Mouse (Mus musculus) gonadal fat pad, adult 2 months (tissue): ENCODE data around the gene Pttg1. TPM values are rescaled to one million over a fixed set of nuclear protein-coding genes. Genes with fewer than 3 reads are reported as not detected.

Source experiments
- DNase-seq: peaks from one replicate; pipeline ENCODE4 v3.0.0-alpha.2; 2012; ENCODE audit warnings: low read depth
- polyA plus RNA-seq: library from polyadenylated mRNA; depleted of rRNA; stranded (reverse); fragments of >200 nt; gene quantifications from 2 replicates; pipeline ENCODE4 v1.2.3, GENCODE M21; 2012; rRNA removed

The Pttg1 gene
- polyA plus RNA-seq = 19.5 and 21.8 TPM in 2 replicates

DNA sequence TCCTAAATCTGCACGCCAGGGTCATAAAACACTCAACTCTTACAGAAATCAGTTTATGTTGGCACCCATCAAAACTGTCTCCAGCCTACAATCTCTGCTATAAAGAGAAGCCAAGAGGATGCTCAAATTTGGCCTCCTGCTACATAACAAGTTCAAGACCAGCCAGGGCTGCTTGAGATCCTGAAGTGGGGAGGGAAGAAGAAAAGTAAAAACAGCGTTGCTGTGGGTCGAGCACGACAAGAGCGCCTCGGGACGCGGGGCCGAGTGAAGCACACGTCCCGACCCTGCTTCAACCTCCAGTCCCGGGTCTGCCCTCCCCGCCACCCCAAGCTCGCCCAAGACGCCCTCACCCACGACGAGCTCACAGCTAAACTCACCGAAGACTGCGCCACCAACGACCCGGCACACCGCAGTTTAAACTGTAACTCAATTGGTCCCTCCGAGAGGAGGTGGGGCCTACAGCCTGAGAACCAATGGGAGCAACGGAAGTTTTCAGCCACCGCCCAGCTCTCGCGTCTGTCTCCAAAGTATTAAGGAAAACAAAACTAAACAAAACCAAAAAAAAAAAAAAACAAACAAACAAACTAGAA is at the start of gene Pttg1:
Gene Pttg1 (minus strand): TSS at position 428 of the 590 bp plus-strand sequence.
- DNase-seq = peak; percentile 28

DNA sequence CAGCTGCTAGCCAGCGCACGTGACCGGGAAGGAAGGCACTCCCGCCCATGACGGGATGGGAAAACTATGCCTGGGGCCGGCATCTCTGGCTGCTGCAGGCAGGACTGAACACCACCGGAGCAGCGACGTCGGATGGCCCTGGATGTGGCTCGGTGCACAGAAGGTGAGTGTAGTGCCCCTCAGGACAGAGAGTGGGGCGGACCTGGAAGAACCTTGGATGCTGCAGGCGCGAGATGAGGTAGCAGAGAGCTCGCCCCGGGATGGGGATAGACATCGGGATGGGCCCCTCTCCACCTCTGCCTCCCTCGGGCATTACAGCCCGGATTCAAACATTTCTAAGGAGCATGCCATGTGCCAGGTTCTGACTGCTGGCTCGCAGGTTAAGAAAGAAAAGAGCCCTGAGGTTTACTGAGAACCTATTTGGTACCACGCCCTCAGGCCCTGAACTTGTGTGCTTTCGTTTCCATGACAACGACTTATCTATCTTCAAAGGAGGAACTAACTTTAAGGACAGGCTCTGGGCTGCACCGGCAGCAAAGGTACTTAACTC is 48.2 kb upstream of the Pttg1 start, which contains the start of gene C1qtnf2:
Gene C1qtnf2 (plus strand): TSS at position 52 of the 550 bp plus-strand sequence.
- no peak for DNase-seq

DNA sequence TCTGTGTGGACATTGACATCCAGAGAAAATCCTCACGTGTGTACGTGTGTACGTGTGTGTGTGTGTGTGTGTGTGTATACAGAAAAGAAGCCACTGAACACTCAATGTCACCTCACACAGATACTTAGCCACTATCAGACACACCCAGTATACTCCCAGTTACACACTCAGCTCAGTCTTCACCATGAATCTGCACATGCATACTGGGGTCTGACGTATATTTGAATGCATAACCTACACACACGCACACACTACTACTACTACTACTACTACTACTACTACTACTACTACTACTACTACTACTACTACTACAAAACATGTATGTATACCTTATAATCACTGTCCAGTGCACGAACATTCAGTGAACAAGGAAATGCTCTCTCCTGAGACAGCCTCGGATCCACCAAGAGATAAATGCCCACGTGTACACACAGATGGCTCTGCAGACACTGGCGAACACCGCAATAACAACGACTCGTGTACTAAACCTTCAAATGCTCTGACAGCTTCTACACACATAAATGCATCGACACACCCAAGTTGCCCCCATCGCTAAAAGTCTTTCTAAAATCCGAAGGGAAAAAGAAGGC is 47.7 kb upstream of the Pttg1 start:
- no peak for DNase-seq

DNA sequence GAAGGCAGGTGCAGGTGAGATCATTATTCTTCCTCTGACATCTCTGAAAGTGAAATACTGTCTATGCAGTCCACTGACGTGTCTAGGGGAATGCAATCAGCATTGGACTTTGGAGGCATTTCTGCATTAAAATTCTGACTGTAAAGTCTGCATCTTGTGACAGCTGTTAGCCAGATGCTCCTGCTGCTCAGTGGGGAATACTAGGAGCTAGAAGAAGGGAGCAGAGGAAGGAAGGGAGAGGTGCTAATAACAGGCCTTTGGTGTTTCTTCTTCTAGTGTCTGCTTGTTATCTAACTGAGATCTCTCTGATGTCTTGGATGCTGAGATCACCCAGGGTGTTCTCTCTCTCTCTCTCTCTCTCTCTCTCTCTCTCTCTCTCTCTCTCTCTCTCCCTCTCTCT is 47.1 kb upstream of the Pttg1 start:
- DNase-seq = no peak

DNA sequence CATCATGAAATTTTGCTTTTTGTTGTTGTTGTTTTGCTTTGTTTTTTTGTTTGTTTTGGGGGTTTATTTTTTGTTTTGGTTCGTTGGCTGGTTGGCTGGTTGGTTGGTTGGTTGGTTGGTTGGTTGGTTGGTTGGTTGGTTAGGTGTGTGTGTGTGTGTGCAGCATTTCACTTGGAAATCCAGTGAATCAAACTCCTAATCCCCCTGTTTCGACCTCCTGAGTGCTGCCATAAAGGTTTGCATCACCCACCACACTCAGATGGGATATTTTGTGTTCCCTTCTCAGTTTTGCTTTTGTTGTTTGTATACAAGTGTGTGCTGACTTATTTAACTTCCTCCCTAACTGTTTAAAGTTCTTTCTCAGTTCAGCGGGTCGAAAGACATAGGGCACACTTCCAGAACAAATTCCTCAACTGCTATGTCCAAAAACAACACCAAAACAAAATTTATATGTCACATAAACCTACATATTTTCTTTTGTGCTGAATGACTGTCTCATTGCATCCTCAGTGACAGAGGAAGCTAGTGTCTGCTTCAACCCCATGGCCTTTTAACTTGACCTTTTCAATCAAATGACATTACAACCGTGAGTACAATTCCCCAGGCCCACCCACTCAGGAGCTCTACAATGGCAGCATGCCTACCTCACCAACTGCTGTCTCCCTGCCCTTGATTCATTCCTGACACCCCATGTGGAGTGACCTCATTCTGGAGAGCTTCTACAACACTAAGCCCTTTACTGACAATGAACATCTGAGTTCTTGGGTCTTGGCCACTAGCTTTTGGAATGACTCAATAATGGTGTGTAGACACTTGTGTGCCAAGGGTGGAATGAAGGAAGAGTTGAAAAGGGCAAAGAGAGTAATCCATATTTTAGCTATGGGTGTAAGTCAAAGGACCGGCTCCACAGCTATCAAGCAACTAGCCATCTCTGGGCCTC is 45.1 kb upstream of the Pttg1 start:
- no peak for DNase-seq

DNA sequence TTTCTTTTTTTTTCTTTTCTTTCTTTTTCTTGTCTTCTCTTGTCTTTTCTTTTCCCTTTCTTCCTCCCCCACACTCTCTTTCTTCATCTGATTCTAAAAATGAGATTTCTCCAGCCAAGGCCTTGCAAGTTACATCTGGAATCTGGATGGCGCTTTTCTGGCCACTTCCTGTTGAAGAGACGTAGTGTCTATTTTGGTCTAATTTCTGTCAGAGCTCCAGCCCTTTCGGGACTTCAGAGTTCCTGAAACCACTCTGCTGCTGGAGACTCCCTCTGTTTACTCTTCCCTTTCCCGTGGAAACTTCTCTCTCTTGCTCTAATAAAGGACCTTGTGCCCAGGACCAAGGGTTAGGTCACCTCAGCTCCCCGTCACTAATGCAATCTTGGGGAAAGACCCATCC is 44.1 kb upstream of the Pttg1 start:
- DNase-seq = no peak

DNA sequence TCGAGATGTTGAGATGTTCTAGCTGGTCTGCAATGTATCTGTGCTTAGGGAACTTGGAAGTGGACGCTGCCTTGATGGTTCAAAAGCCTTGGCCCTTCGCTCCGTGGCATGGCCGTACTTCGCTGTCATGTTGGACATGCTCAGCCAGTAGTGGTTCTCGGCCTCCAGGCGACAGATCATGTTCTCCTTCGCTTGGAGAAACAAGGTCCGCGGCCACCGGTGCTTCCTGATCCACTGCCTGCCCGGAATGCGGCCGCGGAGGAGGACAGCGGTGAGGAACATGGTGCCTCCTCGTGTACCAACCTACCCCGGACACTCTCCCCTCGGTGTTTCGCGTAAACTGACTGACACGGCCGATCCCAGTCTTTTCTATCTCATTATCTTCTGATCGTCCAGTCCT is 37.2 kb upstream of the Pttg1 start:
- DNase-seq = no peak

DNA sequence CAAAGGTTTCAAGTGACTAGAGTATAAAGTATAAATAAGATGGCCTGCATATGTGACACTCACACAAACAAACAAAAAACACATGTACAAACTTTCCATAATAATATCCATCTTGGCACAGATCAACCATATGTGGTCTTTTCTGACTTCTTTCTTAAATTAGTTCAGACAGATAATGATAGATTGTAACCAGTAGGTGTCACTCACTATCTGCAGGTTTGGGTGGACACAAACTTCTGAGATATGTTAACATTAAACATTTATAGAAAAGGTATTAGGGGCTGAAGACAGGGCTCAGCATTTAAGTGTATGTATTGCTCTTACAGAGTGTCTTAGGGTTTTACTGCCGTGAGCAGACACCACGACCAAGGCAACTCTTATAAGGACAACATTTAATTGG is 26.2 kb upstream of the Pttg1 start:
- DNase-seq = no peak

DNA sequence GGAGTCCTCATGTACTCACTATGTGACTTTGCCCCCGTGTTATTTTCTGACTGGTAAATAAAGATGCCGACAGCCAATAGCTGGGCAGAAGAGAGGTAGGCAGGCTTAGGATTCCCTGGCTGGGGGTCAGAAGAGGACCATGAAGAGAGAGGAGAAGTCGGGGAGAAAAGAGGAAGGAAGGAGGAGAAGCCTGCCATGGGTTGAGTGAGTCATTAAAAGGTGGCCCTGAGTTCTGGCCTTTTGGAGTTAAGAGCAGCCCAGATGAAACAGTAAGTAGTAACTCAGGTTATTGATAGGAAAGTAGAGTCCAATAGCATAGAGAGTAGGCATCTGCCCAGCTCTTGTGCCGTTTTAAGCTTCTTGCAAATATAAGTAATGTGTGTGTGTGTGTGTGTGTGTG is 25.3 kb upstream of the Pttg1 start:
- DNase-seq = no peak

DNA sequence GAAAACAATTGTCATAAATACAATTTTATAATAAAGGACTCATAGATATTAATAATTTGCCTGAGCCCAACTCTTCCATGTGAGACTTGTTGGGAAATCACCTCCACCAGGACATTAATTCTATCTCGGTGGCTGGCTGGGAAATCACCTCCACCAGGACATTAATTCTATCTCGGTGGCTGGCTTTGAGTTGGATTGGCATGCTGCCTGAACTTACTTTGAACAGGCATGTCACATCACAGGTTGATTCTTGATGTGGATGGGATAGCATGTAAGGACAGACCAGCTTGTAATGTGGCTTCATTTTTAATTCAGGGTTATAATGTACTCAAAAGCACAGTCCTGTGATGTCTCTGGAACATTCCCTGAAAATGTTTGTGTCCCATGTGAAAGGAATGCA is 23.9 kb upstream of the Pttg1 start:
- DNase-seq = no peak

DNA sequence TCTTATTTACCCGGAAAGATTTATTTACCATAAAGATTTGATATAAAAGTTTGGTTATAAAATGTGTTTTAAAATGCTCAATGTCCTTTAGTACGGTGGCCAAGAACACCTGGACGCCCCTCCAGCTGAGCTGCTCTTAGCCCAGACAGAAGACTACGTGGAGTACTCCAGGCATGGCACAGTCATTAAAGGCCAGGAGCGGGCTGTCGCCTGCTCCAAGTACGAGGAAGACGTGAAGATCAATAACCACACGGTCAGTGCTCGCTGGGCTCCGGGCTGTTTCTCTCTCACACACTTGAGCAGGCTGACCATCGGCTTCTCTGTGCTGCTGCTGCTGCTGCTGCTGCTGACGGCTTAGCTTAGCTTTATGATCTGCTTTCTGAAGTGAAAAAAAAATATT is 17.1 kb upstream of the Pttg1 start:
- no peak for DNase-seq

DNA sequence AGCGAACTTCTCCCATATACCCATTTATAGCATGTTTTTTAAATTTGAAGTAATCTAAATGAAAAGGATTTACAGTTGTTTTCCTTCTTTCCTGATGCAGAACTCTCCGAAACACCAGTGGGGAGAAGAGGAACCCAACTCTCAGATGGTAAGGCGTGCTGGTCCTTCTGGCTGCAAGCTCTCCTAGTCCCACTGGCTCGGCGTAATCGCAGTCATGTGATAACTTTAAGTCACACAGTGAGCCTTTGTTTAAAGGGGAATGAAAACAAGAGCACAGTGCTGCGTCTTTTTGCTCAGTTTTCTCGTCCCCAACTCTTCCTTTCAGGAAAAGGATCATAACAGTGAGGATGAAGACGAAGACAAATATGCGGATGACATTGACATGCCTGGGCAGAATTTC is 15.1 kb upstream of the Pttg1 start:
- DNase-seq = no peak

DNA sequence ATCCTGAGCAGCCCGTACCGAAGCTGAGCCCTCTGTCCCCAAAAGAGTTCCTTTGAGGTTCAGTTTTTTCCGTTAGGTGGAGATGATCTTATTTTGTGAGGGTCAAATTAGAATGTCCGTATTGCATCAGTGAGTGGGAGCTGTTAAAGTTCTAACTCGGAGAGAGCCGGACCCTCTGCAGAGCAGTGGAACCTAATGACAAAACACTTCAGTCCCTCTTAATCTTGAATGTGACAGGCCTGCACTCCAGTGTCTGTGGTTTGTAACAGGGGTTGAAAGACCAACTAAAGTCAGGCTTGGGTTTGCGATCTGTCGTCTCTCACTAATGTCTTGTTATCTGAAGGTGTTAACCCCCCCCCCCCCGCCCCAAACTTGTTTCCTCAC is 8.0 kb upstream of the Pttg1 start:
- no peak for DNase-seq

DNA sequence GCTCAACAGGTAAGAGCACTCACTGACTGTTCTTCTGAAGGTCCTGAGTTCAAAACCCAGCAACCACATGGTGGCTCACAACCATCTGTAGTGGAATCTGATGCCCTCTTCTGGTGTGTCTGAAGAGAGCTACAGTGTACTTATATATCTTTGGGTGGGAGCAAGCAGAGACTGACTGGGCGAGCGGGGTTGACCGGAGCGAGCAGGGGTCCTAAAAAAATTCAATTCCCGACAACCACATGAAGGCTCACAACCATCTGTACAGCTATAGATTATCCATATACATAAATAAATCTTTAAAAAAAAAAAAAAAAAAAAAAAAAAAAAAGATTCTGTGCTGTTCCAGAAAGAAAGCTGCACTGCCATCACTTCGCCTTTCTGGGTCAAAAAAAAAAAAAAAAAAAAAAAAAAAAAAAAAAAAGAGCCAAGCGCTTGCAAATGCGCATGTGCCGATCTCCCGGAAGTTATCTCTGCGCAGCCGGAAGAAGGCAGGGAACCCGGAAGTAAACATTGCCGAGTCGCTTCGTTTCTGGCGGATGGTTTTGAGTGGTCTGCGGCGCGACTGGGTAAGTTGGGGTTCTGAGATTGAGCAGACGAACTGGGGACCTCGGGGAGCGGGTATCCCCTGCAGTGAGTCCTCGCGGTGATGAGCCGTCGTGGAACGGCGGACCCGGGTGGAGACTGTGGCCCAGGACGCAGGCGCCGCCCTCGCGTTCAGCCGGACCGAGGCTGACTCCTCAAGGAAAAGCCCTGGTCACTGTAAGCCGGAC is 7.4 kb upstream of the Pttg1 start, which contains the start of gene Slu7:
Gene Slu7 (plus strand): TSS at position 491 of the 770 bp plus-strand sequence.
- peak; percentile 20 for DNase-seq

DNA sequence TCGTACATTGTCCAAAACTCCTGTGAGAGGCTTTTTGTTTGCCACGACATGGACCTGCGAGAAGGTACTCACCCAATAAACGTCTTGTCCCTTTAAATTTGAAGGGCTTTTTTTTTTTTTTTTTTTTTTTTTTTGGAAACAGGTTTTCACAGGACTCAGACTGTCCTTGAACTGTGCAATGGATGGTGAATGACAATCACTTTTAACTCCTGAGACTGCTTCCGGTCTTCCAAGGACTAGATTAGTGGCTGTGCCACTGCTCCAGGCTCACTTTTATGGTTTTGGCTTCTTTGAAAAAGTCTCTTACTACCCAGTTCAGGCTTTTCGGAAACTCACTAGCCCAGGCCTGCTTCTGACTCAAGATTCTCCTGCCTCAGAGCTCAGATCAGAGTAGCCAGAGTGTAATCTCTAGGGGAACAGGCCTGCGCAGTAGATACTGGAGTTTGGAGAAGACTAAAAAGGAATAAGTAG is 398 bp upstream of the Pttg1 start:
- peak; percentile 61 for DNase-seq

DNA sequence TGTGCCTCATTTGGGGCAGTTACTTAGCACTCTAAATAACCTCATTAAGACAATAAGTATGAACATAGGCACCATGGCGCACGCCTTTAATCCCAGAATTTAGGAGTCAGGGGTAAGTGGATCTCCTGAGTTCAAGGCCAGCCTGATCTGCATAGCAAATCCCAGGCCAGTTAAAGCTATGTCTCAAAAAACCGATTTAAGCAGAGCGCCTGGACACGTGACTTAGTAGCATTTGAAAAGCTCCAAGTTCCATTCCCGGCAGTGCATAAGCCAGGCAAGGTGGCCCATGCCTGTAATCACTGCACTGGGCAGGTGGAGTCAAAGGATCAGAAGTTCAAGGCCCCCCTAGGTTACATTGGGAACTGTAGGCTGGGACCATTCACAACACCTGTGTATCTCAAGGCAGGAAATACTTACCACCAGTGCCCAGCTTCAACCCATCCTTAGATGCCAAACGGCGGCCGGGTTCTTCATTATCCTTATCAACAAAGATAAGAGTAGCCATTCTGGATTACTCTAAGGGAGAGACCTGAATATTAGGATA is 813 bp downstream of the Pttg1 start:
- no peak for DNase-seq

DNA sequence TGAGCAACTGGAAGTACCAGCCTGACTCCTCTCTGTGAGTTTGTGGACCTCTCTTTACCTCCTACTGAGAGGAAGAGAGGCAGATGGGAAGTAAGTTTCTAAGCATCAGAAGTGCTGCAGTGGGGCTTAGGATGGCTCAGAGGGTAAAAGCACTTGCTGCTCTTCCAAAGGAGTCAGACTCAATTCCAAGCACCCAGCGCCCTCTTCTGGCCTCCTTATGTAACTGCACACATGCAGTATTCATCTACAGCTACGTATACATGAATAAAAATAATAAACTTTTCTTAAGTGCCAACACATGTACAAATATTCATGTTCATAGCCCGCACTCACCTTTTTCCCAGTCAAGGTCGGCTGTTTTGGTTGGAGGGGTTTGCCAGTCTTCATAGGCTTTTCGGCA is 1.7 kb downstream of the Pttg1 start:
- DNase-seq = no peak

DNA sequence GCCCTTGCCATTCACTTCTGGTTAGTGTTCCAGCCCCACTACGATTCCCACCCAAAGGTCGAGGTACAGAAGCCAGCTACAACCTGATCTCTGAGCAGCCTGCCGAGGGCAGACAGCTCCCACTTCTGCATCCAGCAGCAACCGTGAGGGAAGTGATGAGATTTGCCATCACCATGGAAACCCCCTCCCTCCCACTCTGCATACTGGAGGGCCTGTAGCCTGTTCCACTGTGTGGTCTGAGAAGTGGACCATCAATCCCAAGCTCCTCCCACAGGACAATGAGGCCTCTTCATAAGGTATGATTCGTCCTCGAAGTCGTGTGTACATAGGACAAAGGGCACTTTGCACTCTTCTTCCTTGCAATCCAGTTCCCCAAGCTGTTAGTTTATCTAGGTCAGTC is 8.8 kb downstream of the Pttg1 start:
- no peak for DNase-seq

DNA sequence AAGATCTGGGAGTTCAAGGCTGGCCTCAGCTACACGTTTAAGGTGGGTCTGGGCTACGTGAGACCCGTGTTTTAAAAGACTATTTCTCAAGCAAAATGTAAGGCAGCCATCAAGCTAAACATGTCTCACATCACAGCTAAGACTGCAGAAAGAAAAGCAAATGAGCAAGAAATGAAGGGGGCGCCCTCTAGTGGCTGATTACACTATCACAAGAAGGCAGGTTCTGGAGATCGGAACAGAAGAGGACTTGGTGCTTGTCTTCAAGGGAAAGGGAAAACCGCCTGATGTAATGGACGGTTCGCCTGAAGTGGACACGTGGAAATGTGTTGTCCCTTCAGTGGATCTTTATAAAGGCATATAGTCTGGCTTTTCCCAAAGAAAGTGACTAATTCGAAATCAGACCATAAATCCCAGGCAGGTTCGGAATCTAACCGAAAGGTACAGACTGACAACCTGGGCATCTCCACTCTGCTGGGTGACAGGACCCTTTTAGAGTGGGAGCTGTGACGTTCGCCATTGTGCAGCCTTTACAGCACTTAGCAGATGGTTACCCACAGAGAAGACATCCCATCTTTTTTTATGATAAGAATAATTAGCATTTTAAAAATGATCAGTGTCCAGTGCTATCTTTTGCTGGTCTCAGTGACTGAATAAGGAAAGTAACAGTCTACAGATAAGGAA is 13.1 kb downstream of the Pttg1 start:
- DNase-seq = no peak

DNA sequence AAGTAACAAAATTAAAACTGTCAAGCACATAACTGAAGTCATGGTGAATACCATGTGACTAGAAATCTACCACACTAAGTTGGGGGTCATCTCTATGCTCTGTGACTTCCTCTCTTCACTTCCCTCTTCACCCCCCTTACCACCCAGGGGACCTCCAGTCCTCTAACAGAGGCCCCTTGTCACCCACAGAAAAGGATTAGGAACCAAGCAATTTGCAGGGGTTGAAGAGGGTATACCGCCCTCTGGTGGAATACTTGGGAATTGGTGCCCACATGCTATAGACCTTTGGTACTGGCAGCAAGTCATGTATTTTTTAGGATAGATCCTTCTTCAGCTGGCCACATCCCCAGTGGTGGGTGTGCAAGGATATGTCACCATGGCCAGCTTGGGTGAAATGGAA is 14.6 kb downstream of the Pttg1 start:
- no peak for DNase-seq

DNA sequence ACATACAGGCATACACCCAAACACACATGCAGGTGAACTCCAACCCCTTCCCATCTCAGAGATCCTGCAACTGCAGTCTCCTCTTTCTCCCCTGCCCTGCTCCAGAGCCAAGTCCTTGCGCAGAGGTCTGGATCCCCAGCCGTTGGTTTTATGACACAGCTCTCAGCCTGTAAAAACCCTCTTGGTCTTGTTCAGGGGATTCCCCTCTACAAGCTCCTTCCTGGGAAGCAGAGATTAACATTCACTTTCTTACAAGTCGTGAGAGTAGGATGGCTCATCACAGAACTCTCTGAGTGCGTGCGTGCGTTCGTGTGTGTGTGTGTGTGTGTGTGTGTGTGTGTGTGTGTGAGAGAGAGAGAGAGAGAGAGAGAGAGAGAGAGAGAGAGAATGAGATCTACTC is 15.8 kb downstream of the Pttg1 start:
- no peak for DNase-seq
